Mouse (Mus musculus): ENCODE data around the gene Ddx50. TPM values are rescaled to one million over a fixed set of nuclear protein-coding genes. Genes with fewer than 3 reads are reported as not detected.

The Ddx50 gene
- polyA plus RNA-seq, 1 experiment from 2014 or later, result 163 TPM

DNA sequence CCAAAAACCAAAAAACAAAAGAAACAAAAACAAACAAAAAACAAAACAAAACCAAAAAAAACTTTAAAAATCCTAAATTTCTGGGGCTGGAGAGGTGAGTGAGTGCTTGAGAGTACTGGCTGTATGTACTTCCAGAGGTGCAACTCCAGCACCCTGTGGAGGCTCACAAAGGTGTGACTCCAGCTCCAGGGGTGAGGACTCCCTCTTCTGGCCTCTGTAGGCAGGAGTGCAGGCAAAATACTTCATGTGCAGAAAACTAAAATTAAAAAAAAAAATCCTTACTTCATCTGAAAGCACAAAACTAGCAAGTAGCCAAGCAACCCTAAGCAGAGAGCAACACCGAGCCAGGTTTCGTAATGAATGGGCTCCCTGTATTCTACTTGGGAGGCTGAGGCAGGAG lies 21.3 kb upstream of the Ddx50 start:
- Histone ChIP-seq H3K27ac (replicated peaks; ENCODE audit: low read depth, low read length) (no peak overlapping the region), H3K4me1 (ENCODE audit: control insufficient read depth, insufficient read depth, low read length) (no peaks in the 10 kb centered on the region), H3K9me3 (ENCODE audit: control insufficient read depth, low read length) (no peaks in the 10 kb centered on the region), H3K4me2 (ENCODE audit: low read depth, severe bottlenecking) (no peak overlapping the region), H3K36me3 (ENCODE audit: control insufficient read depth, insufficient read depth, low read length) (no peaks in the 10 kb centered on the region), H3K4me3 (ENCODE audit: low read depth, low read length) (no peak overlapping the region), H3K9ac (ENCODE audit: low read length) (no peak overlapping the region), H3K27me3 (ENCODE audit: control insufficient read depth, insufficient read depth, low read length) (no peaks in the 10 kb centered on the region)
- DNase-seq (ENCODE audit: low spot score) (no peak), ATAC-seq (ENCODE audit: insufficient number of reproducible peaks, low FRiP score, low TSS enrichment, low read depth) (no peak)
- WGBS, result 94% methylated on average over 2 of the region's 2 CpGs

DNA sequence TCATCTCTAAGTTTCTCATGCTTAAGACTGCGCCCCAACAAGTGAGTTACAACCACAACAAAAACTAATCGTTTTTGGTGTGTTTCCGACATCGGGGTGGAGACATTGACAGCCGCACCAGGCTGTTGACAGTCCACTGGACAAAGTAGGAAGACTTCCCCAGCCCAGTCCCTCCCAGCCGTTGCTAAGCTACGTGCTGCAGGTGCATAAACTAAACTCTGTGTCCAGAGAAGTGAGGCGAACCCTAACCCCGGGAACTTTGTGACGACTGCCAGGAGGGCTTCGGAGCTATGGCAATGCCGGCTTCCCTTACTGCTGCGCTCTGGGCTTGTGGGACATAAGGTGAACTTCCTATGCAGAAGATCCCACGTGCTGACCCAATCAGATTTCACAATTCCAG lies 18.2 kb upstream of the Ddx50 start:
- Histone ChIP-seq H3K4me1 (ENCODE audit: control insufficient read depth, insufficient read depth, low read length) (no peaks in the 10 kb centered on the region), H3K4me2 (ENCODE audit: low read depth, severe bottlenecking) (no peak overlapping the region), H3K9ac (ENCODE audit: low read length) (no peak overlapping the region), H3K27me3 (ENCODE audit: control insufficient read depth, insufficient read depth, low read length) (no peaks in the 10 kb centered on the region), H3K27ac (replicated peaks; ENCODE audit: low read depth, low read length) (no peak overlapping the region), H3K4me3 (ENCODE audit: low read depth, low read length) (no peak overlapping the region), H3K9me3 (ENCODE audit: control insufficient read depth, low read length) (no peaks in the 10 kb centered on the region), H3K36me3 (ENCODE audit: control insufficient read depth, insufficient read depth, low read length) (no peaks in the 10 kb centered on the region)
- WGBS, result 77% methylated on average over 14 of the region's 14 CpGs
- no peak for ATAC-seq (ENCODE audit: insufficient number of reproducible peaks, low FRiP score, low TSS enrichment, low read depth)
- no peak for DNase-seq (ENCODE audit: low spot score)

DNA sequence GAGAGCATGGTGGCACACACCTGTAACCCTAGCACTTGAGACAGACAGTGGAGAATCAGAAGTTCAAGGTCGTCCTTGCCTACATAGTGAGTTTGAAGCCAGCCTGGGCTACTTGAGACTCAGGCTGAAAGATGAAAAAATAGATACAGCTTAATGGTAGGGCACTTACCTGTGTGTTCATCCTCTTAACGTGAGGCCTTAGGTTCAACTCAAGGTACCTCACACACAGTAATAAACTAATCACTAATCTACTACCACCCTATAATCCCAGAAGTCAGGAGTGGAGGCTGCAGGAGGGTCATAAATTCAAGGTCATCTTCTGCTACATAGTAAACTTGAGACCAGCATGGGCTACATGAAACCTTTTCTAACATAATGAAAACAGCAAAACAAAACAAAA lies 17.4 kb upstream of the Ddx50 start:
- Histone ChIP-seq H3K36me3 (ENCODE audit: control insufficient read depth, insufficient read depth, low read length) (no peaks in the 10 kb centered on the region), H3K4me3 (ENCODE audit: low read depth, low read length) (no peak overlapping the region), H3K27me3 (ENCODE audit: control insufficient read depth, insufficient read depth, low read length) (no peaks in the 10 kb centered on the region), H3K9me3 (ENCODE audit: control insufficient read depth, low read length) (no peaks in the 10 kb centered on the region), H3K9ac (ENCODE audit: low read length) (no peak overlapping the region), H3K4me1 (ENCODE audit: control insufficient read depth, insufficient read depth, low read length) (no peaks in the 10 kb centered on the region), H3K27ac (replicated peaks; ENCODE audit: low read depth, low read length) (no peak overlapping the region), H3K4me2 (ENCODE audit: low read depth, severe bottlenecking) (no peak overlapping the region)
- DNase-seq (ENCODE audit: low spot score), result no peak
- no peak for ATAC-seq (ENCODE audit: insufficient number of reproducible peaks, low FRiP score, low TSS enrichment, low read depth)
- 71% methylated on average over 2 of the region's 2 CpGs for WGBS

DNA sequence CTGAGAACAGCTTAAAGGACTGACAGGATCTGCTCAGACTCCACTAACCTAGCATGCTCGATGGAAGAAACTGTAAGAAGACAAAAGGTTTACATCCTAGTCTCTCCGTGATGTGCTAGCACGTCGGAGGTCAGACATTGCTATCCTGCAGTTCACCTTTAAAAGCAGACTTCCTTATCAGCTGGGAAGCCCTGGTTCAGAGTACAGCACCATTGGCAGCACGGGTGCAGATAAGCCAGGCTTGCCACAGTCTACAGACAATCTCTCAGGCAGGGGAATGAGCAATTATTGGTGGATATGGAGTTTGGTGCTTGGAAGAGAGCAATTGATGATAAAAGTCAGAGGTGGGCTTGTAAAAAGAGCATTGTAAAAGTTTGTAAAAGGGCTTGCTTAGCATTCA lies 17.0 kb upstream of the Ddx50 start:
- ATAC-seq (ENCODE audit: insufficient number of reproducible peaks, low FRiP score, low TSS enrichment, low read depth) (no peak), DNase-seq (ENCODE audit: low spot score) (no peak)
- H3K9me3 ChIP-seq (ENCODE audit: control insufficient read depth, low read length), result no peaks in the 10 kb centered on the region
- no peak overlapping the region for H3K4me2 ChIP-seq (ENCODE audit: low read depth, severe bottlenecking)
- H3K4me3 ChIP-seq (ENCODE audit: low read depth, low read length), result no peak overlapping the region
- WGBS, result 87% methylated on average over 5 of the region's 5 CpGs
- no peaks in the 10 kb centered on the region for H3K27me3 ChIP-seq (ENCODE audit: control insufficient read depth, insufficient read depth, low read length)
- H3K4me1 ChIP-seq (ENCODE audit: control insufficient read depth, insufficient read depth, low read length), result no peaks in the 10 kb centered on the region
- H3K9ac ChIP-seq (ENCODE audit: low read length), result no peak overlapping the region
- no peaks in the 10 kb centered on the region for H3K36me3 ChIP-seq (ENCODE audit: control insufficient read depth, insufficient read depth, low read length)
- no peak overlapping the region for H3K27ac ChIP-seq (replicated peaks; ENCODE audit: low read depth, low read length)

DNA sequence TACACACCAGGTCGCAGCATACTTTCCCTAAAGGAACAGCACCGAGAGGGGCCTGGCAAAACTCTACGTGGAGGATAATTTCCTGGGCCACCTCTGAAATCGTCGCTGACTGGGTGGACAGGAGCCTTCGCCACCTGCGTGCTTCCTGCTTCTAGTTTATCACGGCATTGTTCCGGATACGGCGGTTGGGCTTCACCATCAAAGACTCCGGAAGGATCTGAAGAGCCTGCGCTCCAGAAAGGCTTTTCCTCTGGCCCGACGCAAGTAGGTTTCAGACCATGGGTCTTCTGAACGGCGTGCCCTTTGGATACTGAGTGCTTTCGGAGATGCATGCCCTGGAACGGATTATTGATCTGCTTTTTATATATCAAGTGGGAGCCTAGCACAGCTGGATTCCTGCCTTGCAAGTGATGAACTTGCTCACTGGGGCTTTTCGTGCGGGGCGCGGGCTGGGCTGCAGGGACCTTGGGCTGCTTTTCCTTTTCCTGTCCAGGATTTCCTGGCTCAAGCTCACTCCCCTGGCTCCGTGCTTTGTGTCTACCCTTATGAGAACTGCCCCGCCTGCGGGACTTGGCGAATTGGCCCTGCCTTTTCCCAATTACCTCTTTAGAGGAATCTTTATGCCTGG lies 14.1 kb upstream of the Ddx50 start:
- Histone ChIP-seq H3K4me3 (ENCODE audit: low read depth, low read length) (no peak overlapping the region), H3K4me1 (ENCODE audit: control insufficient read depth, insufficient read depth, low read length) (no peaks in the 10 kb centered on the region), H3K27ac (replicated peaks; ENCODE audit: low read depth, low read length) (no peak overlapping the region; the same call in 1 of the 2 replicates), H3K9ac (ENCODE audit: low read length) (no peak overlapping the region), H3K27me3 (ENCODE audit: control insufficient read depth, insufficient read depth, low read length) (no peaks in the 10 kb centered on the region), H3K4me2 (ENCODE audit: low read depth, severe bottlenecking) (no peak overlapping the region), H3K36me3 (ENCODE audit: control insufficient read depth, insufficient read depth, low read length) (no peaks in the 10 kb centered on the region), H3K9me3 (ENCODE audit: control insufficient read depth, low read length) (no peaks in the 10 kb centered on the region)
- WGBS, result 48% methylated on average over 27 of the region's 27 CpGs
- DNase-seq (ENCODE audit: low spot score) (no peak), ATAC-seq (ENCODE audit: insufficient number of reproducible peaks, low FRiP score, low TSS enrichment, low read depth) (no peak)

DNA sequence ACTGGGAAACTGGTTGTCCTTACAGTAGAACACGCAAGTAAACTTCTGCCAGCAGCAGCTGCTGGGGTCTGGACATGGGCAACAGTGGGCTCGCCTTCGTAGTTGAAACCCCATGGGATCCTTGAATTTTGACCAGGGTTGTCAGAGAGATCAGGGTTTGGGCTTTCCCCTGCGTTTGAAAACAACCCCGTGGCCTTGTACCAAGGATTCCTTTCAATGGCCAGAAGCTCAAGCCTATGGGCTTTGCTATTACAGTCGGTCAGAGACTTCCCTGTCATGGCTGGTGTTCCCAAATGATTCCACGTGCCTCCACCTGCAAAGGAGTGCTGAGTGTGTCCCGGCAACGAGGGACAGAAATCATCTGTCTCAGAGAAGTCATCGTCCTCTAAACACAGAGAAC lies 13.2 kb upstream of the Ddx50 start:
- 86% methylated on average over 10 of the region's 10 CpGs for WGBS
- Histone ChIP-seq H3K36me3 (ENCODE audit: control insufficient read depth, insufficient read depth, low read length) (no peaks in the 10 kb centered on the region), H3K4me3 (ENCODE audit: low read depth, low read length) (no peak overlapping the region), H3K27me3 (ENCODE audit: control insufficient read depth, insufficient read depth, low read length) (no peaks in the 10 kb centered on the region), H3K4me1 (ENCODE audit: control insufficient read depth, insufficient read depth, low read length) (no peaks in the 10 kb centered on the region), H3K27ac (replicated peaks; ENCODE audit: low read depth, low read length) (no peak overlapping the region), H3K9me3 (ENCODE audit: control insufficient read depth, low read length) (no peaks in the 10 kb centered on the region), H3K4me2 (ENCODE audit: low read depth, severe bottlenecking) (no peak overlapping the region), H3K9ac (ENCODE audit: low read length) (no peak overlapping the region)
- ATAC-seq (ENCODE audit: insufficient number of reproducible peaks, low FRiP score, low TSS enrichment, low read depth), result no peak
- no peak for DNase-seq (ENCODE audit: low spot score)

DNA sequence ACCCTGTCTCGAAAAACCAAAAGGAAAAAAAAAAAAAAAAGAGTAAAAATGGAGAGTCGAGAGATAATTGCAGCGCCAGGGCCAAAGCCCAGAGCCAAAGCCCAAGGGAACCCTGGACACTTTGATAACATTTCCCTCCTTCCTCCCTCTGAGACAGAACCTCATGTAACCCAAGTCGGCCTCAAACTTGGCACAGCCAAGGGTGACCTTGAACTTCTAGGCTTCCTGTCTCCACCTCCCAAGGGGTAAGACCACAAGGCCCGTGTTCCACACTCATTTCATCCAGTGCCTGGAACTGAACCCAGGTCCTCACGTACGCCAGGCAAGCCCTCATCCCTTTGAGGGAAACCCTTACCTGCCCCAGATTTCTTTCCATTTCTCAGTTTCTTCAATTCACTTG lies 5.7 kb upstream of the Ddx50 start:
- no peak for ATAC-seq (ENCODE audit: insufficient number of reproducible peaks, low FRiP score, low TSS enrichment, low read depth)
- H3K27me3 ChIP-seq (ENCODE audit: control insufficient read depth, insufficient read depth, low read length), result no peaks in the 10 kb centered on the region

DNA sequence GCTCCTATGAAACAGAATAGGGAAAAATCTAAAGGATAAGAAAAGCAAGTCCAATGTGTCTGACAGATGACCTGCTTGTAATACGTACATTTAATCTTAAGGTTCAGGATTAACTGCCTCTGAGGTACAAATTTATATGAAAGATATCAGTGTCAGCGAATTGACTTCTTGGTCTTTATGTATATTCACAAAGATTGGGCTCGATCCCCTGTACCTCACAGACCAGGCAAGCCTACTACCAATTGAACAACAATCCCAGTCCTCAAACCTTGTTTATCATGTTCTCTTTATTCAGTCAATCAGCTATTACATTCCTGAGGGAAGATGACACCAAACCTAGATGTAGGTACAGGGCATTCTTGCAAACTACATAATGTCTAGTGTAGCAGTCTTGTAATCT lies 943 bp upstream of the Ddx50 start:
- H3K27ac ChIP-seq (replicated peaks; ENCODE audit: low read depth, low read length), result peak overlapping the region; percentile 77
- H3K9me3 ChIP-seq (ENCODE audit: control insufficient read depth, low read length), result no peaks in the 10 kb centered on the region
- no peak for DNase-seq (ENCODE audit: low spot score)
- peak overlapping the region; percentile 43 for H3K4me2 ChIP-seq (ENCODE audit: low read depth, severe bottlenecking)
- H3K27me3 ChIP-seq (ENCODE audit: control insufficient read depth, insufficient read depth, low read length), result no peaks in the 10 kb centered on the region
- peaks cover 8% of the 10 kb centered on the region; the same call in 1 of the 2 replicates for H3K4me1 ChIP-seq (ENCODE audit: control insufficient read depth, insufficient read depth, low read length)
- 25% methylated on average over 3 of the region's 3 CpGs for WGBS
- H3K9ac ChIP-seq (ENCODE audit: low read length), result peak overlapping the region; percentile 54
- H3K36me3 ChIP-seq (ENCODE audit: control insufficient read depth, insufficient read depth, low read length), result no peaks in the 10 kb centered on the region
- H3K4me3 ChIP-seq (ENCODE audit: low read depth, low read length), result peak overlapping the region; percentile 67
- ATAC-seq (ENCODE audit: insufficient number of reproducible peaks, low FRiP score, low TSS enrichment, low read depth), result no peak

More for the DNA sequence above, 5.7 kb upstream of the Ddx50 start:
- H3K36me3 ChIP-seq (ENCODE audit: control insufficient read depth, insufficient read depth, low read length), result no peaks in the 10 kb centered on the region
- no peak overlapping the region for H3K9ac ChIP-seq (ENCODE audit: low read length)
- WGBS, result 85% methylated on average over 7 of the region's 7 CpGs
- no peak overlapping the region for H3K27ac ChIP-seq (replicated peaks; ENCODE audit: low read depth, low read length)
- 0 out of 2 replicates have a peak, but pooled peaks cover 2% of the 10 kb centered on the region for H3K4me1 ChIP-seq (ENCODE audit: control insufficient read depth, insufficient read depth, low read length)
- no peak for DNase-seq (ENCODE audit: low spot score)
- H3K4me2 ChIP-seq (ENCODE audit: low read depth, severe bottlenecking), result no peak overlapping the region
- H3K4me3 ChIP-seq (ENCODE audit: low read depth, low read length), result no peak overlapping the region
- no peaks in the 10 kb centered on the region for H3K9me3 ChIP-seq (ENCODE audit: control insufficient read depth, low read length)

DNA sequence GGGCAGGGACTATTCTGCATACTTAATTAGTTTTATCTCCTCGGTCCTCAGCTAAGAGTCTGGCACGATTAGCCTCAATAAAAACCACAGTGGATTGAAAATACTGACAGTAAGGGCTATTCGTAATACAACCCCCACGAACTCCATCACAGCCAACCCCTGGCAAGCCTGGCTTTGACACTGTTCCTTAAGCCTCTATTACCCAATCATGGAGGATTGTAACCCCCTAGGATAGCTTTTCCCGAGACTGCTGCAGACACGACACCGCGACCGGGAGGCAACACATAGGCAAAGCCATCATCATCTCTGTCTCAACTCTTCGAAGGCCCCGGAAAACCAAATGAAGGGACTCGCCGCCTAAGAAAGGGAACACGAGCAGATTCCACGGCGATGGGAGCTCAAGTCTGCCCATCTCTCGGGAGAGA lies 648 bp downstream of the Ddx50 start:
- H3K9me3 ChIP-seq (ENCODE audit: control insufficient read depth, low read length), result no peaks in the 10 kb centered on the region
- peaks cover 8% of the 10 kb centered on the region; the same call in 1 of the 2 replicates for H3K4me1 ChIP-seq (ENCODE audit: control insufficient read depth, insufficient read depth, low read length)
- H3K9ac ChIP-seq (ENCODE audit: low read length), result peak overlapping the region; percentile 92
- peak overlapping the region; percentile 37 for H3K4me2 ChIP-seq (ENCODE audit: low read depth, severe bottlenecking)
- H3K4me3 ChIP-seq (ENCODE audit: low read depth, low read length), result peak overlapping the region; percentile 67
- DNase-seq (ENCODE audit: low spot score) (no peak), ATAC-seq (ENCODE audit: insufficient number of reproducible peaks, low FRiP score, low TSS enrichment, low read depth) (no peak)
- H3K27ac ChIP-seq (replicated peaks; ENCODE audit: low read depth, low read length), result peak overlapping the region; percentile 86
- peaks cover 3% of the 10 kb centered on the region; the same call in 1 of the 2 replicates for H3K36me3 ChIP-seq (ENCODE audit: control insufficient read depth, insufficient read depth, low read length)
- no peaks in the 10 kb centered on the region for H3K27me3 ChIP-seq (ENCODE audit: control insufficient read depth, insufficient read depth, low read length)
- WGBS, result 0% methylated on average over 17 of the region's 17 CpGs
